Mouse (Mus musculus) CH12.LX (cell line): Measurements from ENCODE around the gene Rptor. TPM values are rescaled to one million over a fixed set of nuclear protein-coding genes. Genes with fewer than 3 reads are reported as not detected.

Source experiments
- DNase-seq: peaks from one replicate; pipeline ENCODE4 v3.0.0-alpha.2; 2013; ENCODE audit errors: extremely low read depth
- H3K27ac ChIP-seq: 2 replicates; pipeline ENCODE4 v1.5.1; 2012; ENCODE audit warnings: low read depth, mild to moderate bottlenecking, control low read depth, moderate library complexity; ENCODE audit not compliant: insufficient read depth
- H3K27me3 ChIP-seq: replicated peaks from 2 replicates; pipeline ENCODE3; 2012; ENCODE audit warnings: inconsistent platforms
- H3K36me3 ChIP-seq, 2 experiments: replicated peaks in 1 of 2; 2 replicates each; pipeline versions ENCODE3 to v1.6.1; 2012; ENCODE audit warnings: inconsistent platforms in 1 of 2, low read length in 1 of 2, mild to moderate bottlenecking in 1 of 2, mixed read lengths in 1 of 2, moderate library complexity in 1 of 2; ENCODE audit not compliant: control insufficient read depth in 1 of 2, insufficient read depth in 1 of 2
- H3K4me1 ChIP-seq, 2 experiments: 2 replicates each; pipeline ENCODE4 v1.6.1; 2012; ENCODE audit warnings: inconsistent platforms in 1 of 2, moderate library complexity in 1 of 2; ENCODE audit not compliant: insufficient read depth in 2 of 2, control insufficient read depth in 1 of 2
- H3K4me2 ChIP-seq: 2 replicates; pipeline ENCODE4 v1.6.1; 2012; ENCODE audit warnings: low read depth, mild to moderate bottlenecking, control low read depth; ENCODE audit not compliant: poor library complexity, insufficient read depth, severe bottlenecking
- H3K4me3 ChIP-seq, 3 experiments: fragments of 150-350 bp in 1 of 3; sonication (generic) in 1 of 3; replicated peaks in 1 of 3; 2 replicates each; pipeline versions ENCODE3 to v1.5.1; 2011 to 2012; ENCODE audit warnings: low read depth in 2 of 3, low read length in 2 of 3, mild to moderate bottlenecking in 2 of 3, moderate library complexity in 2 of 3, control low read depth in 1 of 3, improper control_type of control experiment in 1 of 3, inconsistent platforms in 1 of 3, mixed read lengths in 1 of 3; ENCODE audit not compliant: poor library complexity in 1 of 3
- H3K79me2 ChIP-seq: replicated peaks from 2 replicates; pipeline ENCODE4 v1.6.1; 2012; ENCODE audit warnings: mild to moderate bottlenecking, moderate library complexity; ENCODE audit not compliant: control insufficient read depth, poor library complexity, insufficient read depth, severe bottlenecking; ENCODE audit errors: extremely low read depth
- H3K9ac ChIP-seq: 2 replicates; pipeline ENCODE4 v1.6.1; 2012; ENCODE audit warnings: low read depth, mild to moderate bottlenecking, control low read depth, moderate library complexity; ENCODE audit not compliant: insufficient read depth
- H3K9me3 ChIP-seq: replicated peaks from 2 replicates; pipeline ENCODE3; 2012; ENCODE audit warnings: low read length, inconsistent platforms, mixed read lengths
- BHLHE40 ChIP-seq: IDR thresholded peaks from 2 replicates; pipeline ENCODE4 v1.6.1; 2011; ENCODE audit warnings: mild to moderate bottlenecking, low read depth, low read length, improper control_type of control experiment
- CHD1 ChIP-seq: IDR thresholded peaks from 2 replicates; pipeline ENCODE4 v1.6.1; 2012; ENCODE audit warnings: low read depth, low read length, improper control_type of control experiment, inconsistent platforms
- ELF1 ChIP-seq: IDR thresholded peaks from 2 replicates; pipeline ENCODE4 v1.6.1; 2014; ENCODE audit warnings: low read depth, mild to moderate bottlenecking, inconsistent platforms, low read length, improper control_type of control experiment
- EP300 ChIP-seq: IDR thresholded peaks from 2 replicates; pipeline ENCODE4 v1.6.1; 2011; ENCODE audit warnings: low read length, improper control_type of control experiment
- ETS1 ChIP-seq: conservative IDR thresholded peaks from 2 replicates; pipeline ENCODE4 v1.6.1; 2012; ENCODE audit warnings: low read depth, mild to moderate bottlenecking, inconsistent platforms, low read length, improper control_type of control experiment, moderate library complexity
- GABPA ChIP-seq: IDR thresholded peaks from 2 replicates; pipeline ENCODE4 v1.6.1; 2012; ENCODE audit warnings: low read depth, low read length, improper control_type of control experiment, inconsistent platforms; ENCODE audit not compliant: insufficient replicate concordance
- IRF4 ChIP-seq: IDR thresholded peaks from 2 replicates; pipeline ENCODE4 v1.6.1; 2014; ENCODE audit warnings: low read depth, mild to moderate bottlenecking, inconsistent platforms, low read length, improper control_type of control experiment
- JUN ChIP-seq: IDR thresholded peaks from 2 replicates; pipeline ENCODE4 v1.6.1; 2011; ENCODE audit warnings: low read depth, mild to moderate bottlenecking, low read length, improper control_type of control experiment, moderate library complexity; ENCODE audit not compliant: insufficient read depth
- JUND ChIP-seq: conservative IDR thresholded peaks from 2 replicates; pipeline ENCODE4 v1.6.1; 2011; ENCODE audit warnings: low read depth, low read length, improper control_type of control experiment
- MAX ChIP-seq: IDR thresholded peaks from 2 replicates; pipeline ENCODE4 v1.6.1; 2011; ENCODE audit warnings: low read length, improper control_type of control experiment
- MAZ ChIP-seq: IDR thresholded peaks from 2 replicates; pipeline ENCODE4 v1.6.1; 2012; ENCODE audit warnings: low read depth, mild to moderate bottlenecking, inconsistent platforms, low read length, improper control_type of control experiment, moderate library complexity
- MEF2A ChIP-seq: IDR thresholded peaks from 2 replicates; pipeline ENCODE4 v1.6.1; 2014; ENCODE audit warnings: low read depth, mild to moderate bottlenecking, inconsistent platforms, low read length, improper control_type of control experiment, borderline replicate concordance
- MXI1 ChIP-seq: IDR thresholded peaks from 2 replicates; pipeline ENCODE4 v1.6.1; 2011; ENCODE audit warnings: mild to moderate bottlenecking, low read depth, low read length, improper control_type of control experiment
- MYC ChIP-seq: IDR thresholded peaks from 2 replicates; pipeline ENCODE4 v1.6.1; 2011; ENCODE audit warnings: low read depth, mild to moderate bottlenecking, improper control_type of control experiment, low read length
- NELFE ChIP-seq: IDR thresholded peaks from 2 replicates; pipeline ENCODE4 v1.6.1; 2011; ENCODE audit warnings: low read depth, low read length, improper control_type of control experiment
- NRF1 ChIP-seq: IDR thresholded peaks from 2 replicates; pipeline ENCODE4 v1.6.1; 2014; ENCODE audit warnings: low read depth, mild to moderate bottlenecking, inconsistent platforms, low read length, improper control_type of control experiment, moderate library complexity
- PAX5 ChIP-seq: IDR thresholded peaks from 2 replicates; pipeline ENCODE4 v1.6.1; 2012; ENCODE audit warnings: low read length, inconsistent platforms, mixed read lengths
- RCOR1 ChIP-seq: conservative IDR thresholded peaks from 2 replicates; pipeline ENCODE4 v1.6.1; 2012; ENCODE audit warnings: low read depth, mild to moderate bottlenecking, inconsistent platforms, low read length, improper control_type of control experiment
- SIN3A ChIP-seq: IDR thresholded peaks from 2 replicates; pipeline ENCODE4 v1.6.1; 2012; ENCODE audit warnings: low read length, improper control_type of control experiment, inconsistent platforms
- SMC3 ChIP-seq: IDR thresholded peaks from 2 replicates; pipeline ENCODE4 v1.6.1; 2011; ENCODE audit warnings: low read depth, low read length, improper control_type of control experiment
- TBP ChIP-seq: conservative IDR thresholded peaks from 2 replicates; pipeline ENCODE4 v1.6.1; 2011; ENCODE audit warnings: low read depth, low read length, improper control_type of control experiment
- USF2 ChIP-seq: conservative IDR thresholded peaks from 2 replicates; pipeline ENCODE4 v1.6.1; 2011; ENCODE audit warnings: low read depth, low read length, improper control_type of control experiment
- ZC3H11A ChIP-seq: IDR thresholded peaks from 2 replicates; pipeline ENCODE4 v1.6.1; 2012; ENCODE audit warnings: low read depth, mild to moderate bottlenecking, inconsistent platforms, low read length, improper control_type of control experiment
- dilution Hi-C: fragments of 300-500 bp; cut with MboI; formaldehyde crosslinking; loops from 2 replicates; pipeline ENCODE4 v1.14.3; 2020; ENCODE audit warnings: low sequenced_read_pairs; ENCODE audit not compliant: extremely low pct_unique_long_range_greater_than_20kb, extremely low pct_ligation_motif_present
- in situ Hi-C: fragments of 300-500 bp; cut with MboI; formaldehyde crosslinking; loops from 3 replicates; pipeline ENCODE4 v1.14.3; 2019; ENCODE audit warnings: low sequenced_read_pairs, low pct_ligation_motif_present, low pct_unique_long_range_greater_than_20kb, mixed read lengths
- polyA plus RNA-seq: library from polyadenylated mRNA; unstranded; fragments of >175 nt; gene quantifications from 2 replicates; pipeline ENCODE4 v1.2.1, GENCODE M21; 2012; ENCODE audit warnings: low read depth; ENCODE audit not compliant: insufficient read length
- total RNA-seq, 2 experiments: library from RNA; depleted of rRNA; stranded (reverse); fragments of 300-350 nt in 1 of 2; fragments of >200 nt in 1 of 2; gene quantifications; 2 replicates each; pipeline ENCODE4 v1.2.3; 2012 to 2014

The Rptor gene
- total and polyA plus RNA-seq, 3 experiments = 10.3 to 33.1 (median 26.7) TPM

DNA sequence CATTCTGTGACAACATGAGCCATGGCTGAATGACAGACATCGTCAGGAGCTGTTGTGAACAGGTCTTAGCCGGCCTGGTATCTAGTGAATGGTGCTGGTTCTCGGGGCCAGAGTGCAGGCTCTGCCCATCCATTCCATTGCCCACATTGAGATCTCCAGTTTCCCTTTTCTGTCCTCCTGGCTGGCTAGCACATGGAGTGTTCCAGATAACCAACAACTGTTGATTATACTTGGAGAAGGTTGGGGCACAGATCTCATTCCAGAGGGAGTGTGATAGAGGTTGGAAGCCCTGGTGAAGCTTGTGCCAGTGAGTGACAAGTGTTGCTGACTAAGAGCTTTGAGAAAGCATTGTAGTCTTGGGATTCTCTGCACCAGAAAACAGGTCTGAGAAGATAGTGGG is 107.6 kb downstream of the Rptor start:
- Histone ChIP-seq H3K27me3 (no peaks in the 10 kb centered on the region), H3K79me2 (peaks cover 3% of the 10 kb centered on the region), H3K4me3 (no peak overlapping the region), H3K9me3 (no peaks in the 10 kb centered on the region), H3K4me1 (peaks cover 8 to 51% of the 10 kb centered on the region in 2 experiments), H3K4me2 (no peak overlapping the region), H3K9ac (no peak overlapping the region), H3K27ac (no peak overlapping the region), H3K36me3 (peaks cover 0 to 50% of the 10 kb centered on the region in 2 experiments)
- DNase-seq = no peak
- TF ChIP-seq RCOR1 = no peak
- no peak for TF ChIP-seq ZC3H11A
- TF ChIP-seq SIN3A = no peak
- TF ChIP-seq BHLHE40 = no peak
- TF ChIP-seq USF2 = no peak
- no peak for TF ChIP-seq MYC
- no peak for TF ChIP-seq NRF1
- TF ChIP-seq MXI1 = no peak
- TF ChIP-seq NELFE = no peak
- no peak for TF ChIP-seq JUND
- no peak for TF ChIP-seq PAX5
- TF ChIP-seq ETS1 = no peak
- in situ Hi-C loops = no loop called here
- dilution Hi-C loops = no loop called here

DNA sequence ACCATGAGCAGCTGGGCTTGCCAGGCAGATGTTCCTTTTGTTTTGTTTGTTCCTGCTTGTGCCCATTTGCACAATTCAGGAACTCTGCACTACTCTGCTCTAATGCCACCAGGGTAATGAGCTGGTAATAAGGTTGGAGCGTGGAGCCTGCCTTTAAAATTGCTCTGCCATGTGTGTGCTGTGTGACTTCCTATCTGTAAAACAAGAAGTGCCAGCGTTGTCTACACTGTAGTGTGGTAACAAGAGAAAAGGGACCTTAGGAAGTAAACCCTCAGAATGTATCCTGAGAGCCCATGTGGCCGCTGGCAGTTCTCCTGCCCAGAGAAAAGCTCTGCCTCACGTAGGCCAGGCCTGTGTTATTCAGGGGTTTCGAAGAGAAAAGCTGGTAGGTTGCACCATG is 108.1 kb downstream of the Rptor start:
- Histone ChIP-seq H3K27ac (no peak overlapping the region), H3K9ac (no peak overlapping the region), H3K79me2 (peaks cover 3% of the 10 kb centered on the region), H3K27me3 (no peaks in the 10 kb centered on the region), H3K4me1 (peaks cover 8 to 53% of the 10 kb centered on the region in 2 experiments), H3K4me2 (no peak overlapping the region), H3K9me3 (no peaks in the 10 kb centered on the region), H3K4me3 (no peak overlapping the region), H3K36me3 (peaks cover 0 to 49% of the 10 kb centered on the region in 2 experiments)
- dilution Hi-C loops = no loop called here
- DNase-seq = no peak
- TF ChIP-seq MXI1 = no peak
- TF ChIP-seq ETS1 = no peak
- TF ChIP-seq SIN3A = no peak
- no peak for TF ChIP-seq BHLHE40
- TF ChIP-seq MAX = no peak
- no peak for TF ChIP-seq IRF4
- no peak for TF ChIP-seq MEF2A
- TF ChIP-seq EP300 = no peak
- TF ChIP-seq ZC3H11A = no peak
- TF ChIP-seq CHD1 = no peak
- no peak for TF ChIP-seq JUN
- no peak for TF ChIP-seq TBP
- TF ChIP-seq ELF1 = no peak
- no peak for TF ChIP-seq NRF1
- TF ChIP-seq GABPA = no peak
- no peak for TF ChIP-seq SMC3
- no peak for TF ChIP-seq MAZ
- in situ Hi-C loops = no loop called here
